Mouse (Mus musculus): ENCODE data around the gene Rapsn.
"Not testable (repeated sequence)": the region's sequence is repeated elsewhere in the genome, so short reads cannot be mapped to it uniquely, and the experiment has no call there.

Rapsn gene

DNA sequence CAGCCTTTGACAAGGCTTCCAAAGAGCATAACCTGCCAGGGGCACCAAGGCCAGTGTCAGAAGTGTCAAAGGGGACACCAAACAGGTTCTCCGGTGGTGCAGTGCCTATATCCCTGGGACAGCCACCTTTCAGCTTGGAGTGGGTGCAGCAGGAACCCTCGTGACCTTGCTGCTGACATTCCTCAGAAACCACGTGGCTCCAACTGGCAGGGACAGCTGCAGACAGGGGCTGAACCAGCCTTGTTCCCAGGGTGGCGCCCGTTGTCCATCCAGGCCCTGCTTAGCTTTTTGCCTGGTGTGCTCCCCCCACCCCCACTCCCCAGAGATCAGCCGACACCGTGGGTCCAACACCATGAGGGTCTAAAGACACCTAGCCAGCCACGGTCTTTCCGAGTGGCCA lies at the start of gene Rapsn:
Gene Rapsn, plus strand, starts transcription at position 236 of the 400 bp plus-strand sequence.
- DNase-seq (ENCODE audit: low spot score), result peak; percentile 64

DNA sequence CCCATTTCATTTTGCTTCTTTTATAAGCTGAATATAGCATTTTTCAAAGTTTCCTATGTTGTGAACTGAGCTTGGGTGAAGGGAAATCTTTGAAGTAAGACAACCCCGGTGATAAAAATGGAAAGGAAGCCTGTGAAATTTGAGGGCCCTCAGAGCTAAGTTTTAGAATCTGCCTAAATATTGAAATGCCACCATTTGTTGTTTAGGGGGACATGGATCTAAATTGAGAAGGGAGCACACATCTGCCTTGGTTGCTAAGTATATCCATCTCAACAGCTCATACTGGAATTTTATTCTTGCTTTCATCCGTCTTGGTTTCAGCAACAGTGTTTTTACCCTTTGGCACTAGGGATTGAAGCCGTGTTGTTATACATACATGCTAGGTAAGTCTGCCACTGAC lies 49.4 kb upstream of the Rapsn start:
- DNase-seq (ENCODE audit: low spot score), result no peak

DNA sequence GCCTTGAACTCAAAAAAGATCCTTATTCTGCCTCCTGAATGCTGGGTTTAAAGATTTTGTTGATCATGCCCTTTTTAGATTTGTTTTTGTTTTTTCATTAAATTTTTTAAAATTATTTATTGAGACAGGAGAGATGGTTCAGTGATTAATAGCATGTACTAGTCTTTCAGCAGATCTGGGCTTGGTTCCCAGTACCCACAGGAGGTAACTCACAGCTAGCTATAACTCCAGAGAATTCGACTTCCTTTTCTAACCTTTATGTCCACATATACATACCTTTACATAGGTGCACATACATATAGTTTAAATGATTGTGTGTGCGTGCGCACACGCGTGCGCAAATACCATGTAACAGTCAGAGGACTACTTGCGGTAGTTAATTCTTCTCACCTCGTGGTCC lies 26.9 kb upstream of the Rapsn start:
- DNase-seq (ENCODE audit: low spot score), result no peak

DNA sequence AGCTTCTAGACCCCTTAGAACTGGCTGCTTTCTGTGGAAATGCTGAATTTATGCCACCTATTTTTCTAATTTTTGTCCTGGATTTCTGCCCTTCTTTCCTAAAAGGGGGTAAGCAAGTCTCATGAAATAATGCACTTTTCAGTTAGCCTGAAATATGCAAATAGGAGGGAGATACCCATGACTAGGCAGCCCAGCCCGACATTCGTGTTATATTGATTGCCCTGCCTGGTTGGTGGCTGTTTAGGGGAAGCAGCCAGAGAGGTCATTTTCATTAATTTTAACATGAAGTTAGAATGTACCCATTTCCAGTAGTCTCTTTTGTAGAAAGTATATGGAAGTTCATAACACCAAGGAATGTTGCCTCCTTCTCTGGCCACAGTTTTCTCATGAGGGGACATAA lies 21.5 kb upstream of the Rapsn start:
- no peak for DNase-seq (ENCODE audit: low spot score)

DNA sequence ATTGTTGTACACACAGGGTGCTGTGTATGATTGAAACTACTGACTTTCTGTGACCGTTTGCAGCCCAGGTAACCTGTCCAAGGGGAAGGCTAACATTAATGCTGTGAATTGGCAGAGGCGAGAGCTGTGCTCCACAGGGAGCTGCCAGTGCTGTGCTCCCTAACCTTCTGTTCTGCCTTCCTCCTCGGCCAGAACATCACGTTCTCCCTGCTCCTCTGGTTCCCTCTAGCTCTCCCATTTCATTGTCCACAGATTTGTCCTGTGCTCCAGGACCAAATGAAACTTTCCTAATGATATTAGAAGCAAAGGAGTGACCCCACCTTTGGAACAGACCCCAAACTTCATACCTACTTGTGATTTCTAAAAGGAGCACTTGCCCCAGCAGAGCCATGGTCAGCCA lies 20.0 kb upstream of the Rapsn start:
- DNase-seq (ENCODE audit: low spot score), result no peak

DNA sequence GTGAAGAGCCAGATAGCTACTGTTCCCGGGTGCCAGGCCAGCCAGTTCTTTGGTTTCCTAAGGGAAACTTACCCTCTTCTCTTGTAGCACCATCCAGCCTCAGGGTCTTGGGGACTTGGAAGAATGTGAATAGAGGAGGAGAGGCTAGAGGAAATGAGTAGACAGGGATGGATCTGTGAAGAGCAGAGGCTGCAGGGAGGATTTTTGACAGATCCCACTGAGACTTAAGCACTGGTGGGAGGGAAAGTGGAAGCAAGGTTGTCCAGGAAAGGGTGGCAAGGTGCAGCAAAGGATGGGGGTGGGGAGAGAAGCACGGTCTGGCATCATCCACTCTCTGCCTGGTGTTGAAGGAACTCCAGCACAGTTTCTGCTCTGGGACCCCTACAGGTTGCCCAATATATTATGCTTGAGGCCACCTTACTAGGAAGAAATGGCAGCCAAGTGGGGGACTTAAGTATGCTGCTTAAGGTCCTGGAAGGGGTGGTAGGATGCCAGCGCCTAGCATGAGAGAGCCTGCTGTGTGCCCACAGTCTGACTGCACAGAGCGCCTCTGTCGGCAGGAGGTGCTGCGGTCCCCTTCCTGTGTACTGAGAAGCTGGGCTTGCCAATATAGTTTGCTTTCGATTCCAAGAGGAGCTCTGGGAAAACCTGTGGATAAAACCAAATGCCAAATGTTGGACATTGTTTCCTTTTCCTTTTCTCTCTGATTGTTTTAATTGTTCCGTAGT lies 17.2 kb upstream of the Rapsn start:
- DNase-seq (ENCODE audit: low spot score), result no peak

DNA sequence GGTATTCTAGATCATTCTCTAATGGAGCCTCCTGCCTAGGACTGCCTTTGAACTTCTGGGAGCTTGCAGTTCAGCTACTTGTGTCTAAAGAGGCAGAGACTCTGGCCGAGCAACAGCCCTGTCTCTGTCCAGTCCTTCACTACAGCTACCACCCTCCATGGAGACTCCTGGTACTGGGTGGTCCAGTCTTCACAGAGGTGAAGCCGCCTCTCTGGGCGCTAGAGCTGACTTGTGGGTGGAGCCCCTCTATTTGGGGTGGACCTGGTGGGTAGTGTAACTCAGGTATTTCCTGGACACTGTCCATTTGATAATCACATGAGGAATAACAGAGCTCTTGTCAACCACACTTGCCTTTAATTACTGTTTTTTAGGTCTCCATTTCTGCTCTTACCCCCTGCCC lies 15.5 kb upstream of the Rapsn start:
- DNase-seq (ENCODE audit: low spot score), result no peak

DNA sequence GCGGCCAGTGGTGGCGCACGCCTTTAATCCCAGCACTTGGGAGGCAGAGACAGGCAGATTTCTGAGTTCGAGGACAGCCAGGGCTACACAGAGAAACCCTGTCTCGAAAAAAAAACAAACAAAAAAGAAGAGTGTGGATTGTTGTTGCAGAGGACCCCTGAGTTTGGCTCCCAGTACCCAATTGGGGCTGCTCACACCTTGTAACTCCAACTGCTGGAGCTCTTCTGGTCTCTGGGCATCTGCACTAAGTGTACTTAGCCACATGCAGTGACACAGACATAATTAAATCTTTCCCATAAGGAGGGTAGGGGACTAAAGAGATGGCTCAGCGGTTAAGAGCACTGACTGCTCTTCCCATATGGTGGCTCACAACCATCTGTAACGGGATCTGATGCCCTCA lies 13.2 kb upstream of the Rapsn start:
- not testable (repeated sequence) for DNase-seq (ENCODE audit: low spot score)

DNA sequence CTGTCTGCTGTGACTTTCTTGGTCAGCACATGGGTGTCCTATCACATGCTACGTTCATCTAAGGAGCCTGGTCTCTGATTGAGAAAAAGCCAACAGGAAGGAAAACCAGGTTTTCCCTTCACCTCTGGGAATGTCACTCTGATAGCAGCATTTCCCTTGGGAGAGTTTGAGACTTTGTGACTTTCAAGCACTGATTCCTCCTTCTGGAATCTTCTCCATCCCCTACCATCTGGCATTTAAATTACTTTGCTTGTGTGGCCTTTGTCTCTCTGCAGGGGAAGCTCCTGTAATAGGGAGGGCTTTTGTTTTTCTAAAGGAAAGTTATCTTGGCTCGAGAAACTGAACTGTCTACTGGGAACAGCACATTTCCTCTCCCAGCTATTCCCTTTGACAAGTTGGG lies 12.3 kb upstream of the Rapsn start:
- DNase-seq (ENCODE audit: low spot score), result no peak

DNA sequence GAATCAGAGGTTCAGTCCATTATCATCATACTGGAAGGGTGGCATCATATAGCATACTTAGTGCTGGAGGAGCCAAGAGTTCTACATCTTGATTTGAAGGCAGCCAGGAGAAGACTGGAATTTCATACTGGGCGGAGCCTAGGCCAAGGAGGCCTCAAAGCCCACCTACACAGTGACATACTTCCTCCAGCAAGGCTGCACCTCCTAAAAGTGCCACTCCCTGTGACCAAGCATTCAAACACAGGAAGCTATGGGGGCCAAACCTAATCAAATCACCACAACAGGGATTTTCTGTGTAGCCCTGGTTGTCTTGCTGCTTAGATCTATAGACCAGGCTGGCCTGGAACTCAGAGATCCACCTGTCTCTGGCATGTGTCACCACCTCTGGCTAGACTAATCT lies 11.5 kb upstream of the Rapsn start:
- DNase-seq (ENCODE audit: low spot score), result no peak

DNA sequence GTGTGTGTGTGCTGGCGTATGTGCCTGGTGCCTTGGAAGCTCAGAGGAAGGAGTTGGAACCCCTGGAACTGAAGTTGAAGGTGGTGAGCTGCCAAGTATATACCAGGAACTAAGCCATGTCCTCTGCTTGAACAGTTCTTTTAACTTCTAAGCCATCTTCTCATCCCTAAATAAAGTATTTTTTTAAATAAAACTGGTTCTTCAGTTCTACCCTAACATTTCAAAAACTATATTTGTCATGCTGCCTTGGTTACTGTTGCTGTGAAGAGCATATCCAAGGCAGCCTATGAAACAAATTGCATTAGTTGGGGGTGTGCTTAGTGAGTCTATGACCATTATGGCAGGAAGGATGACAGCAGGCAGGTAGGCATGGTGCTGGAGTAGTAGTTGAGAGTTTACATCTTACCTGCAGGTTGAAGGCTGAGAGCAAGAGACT lies 10.3 kb upstream of the Rapsn start:
- no peak for DNase-seq (ENCODE audit: low spot score)

DNA sequence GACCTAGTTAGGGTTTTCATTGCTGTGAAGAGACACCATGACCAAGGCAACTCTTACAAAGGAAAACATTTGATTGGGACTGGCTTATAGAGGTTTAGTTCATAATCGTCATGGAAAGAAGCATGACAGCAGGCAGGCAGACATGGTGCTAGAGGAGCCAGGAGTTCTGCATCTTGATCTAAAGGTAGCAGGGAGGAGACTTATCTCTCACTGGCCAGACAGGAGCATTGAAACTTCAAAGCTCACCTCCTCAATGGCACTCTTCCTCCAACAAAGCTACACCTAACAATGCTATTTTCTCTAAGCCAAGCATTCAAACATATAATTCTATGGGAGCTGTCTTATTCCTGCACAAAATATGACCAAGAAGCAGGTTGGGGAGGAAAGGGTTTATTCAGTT lies 8.9 kb upstream of the Rapsn start:
- no peak for DNase-seq (ENCODE audit: low spot score)

DNA sequence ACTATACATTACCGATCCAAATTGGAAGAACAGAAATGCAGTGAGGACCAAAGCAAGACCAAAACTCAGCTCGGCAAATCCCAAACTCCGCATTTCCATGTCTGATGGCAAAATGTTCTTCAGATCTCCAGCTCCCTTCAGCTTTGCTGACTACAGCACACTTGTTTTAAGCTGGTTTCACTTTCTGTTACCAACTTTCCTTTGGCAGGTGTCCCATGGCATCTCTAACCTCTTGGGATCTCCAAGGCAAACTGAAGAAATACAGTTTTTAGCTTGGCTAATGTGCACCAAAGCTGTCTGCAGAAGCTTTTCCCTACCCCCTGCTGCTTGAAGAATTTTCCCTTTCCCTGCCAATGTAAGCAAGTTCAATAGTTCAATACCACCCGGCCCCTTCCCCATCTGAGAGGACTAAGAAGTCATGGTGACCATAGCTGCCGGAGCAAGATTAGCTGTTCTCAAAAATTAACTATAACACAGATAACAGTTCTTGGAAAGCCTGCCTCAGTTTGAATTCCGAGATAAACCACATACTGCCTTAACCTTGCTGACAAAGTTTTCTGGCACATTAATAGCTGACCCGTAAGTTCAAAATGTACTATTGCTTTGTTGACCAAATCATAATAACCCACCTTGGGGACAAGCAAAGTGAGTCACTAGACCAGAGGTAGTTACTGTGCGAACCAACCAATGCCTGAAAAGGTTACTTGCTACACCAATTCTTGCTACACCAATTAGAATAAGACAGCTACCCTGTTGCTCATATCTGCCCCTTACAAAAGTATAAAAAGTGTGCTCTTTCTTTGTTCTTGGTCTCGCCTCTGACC lies 7.8 kb upstream of the Rapsn start:
- DNase-seq (ENCODE audit: low spot score), result peak; percentile 54

DNA sequence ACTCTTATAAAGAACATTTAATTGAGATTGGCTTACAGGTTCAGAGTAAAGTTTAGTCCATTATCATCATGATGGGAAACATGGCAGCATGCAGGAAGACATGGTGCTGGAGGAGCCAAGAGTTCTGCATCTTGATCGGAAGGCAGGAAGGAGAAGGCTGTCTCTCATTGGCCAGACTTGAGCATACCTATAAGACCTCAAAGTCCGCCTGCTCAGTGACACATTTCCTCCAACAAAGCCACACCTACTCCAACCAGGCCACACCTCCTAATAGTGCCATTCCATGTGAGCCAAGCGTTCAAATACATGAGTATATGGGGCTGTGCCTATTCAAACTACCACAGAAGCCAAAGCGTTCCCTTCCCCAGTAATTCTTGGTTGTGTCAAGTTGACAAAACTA lies 4.2 kb upstream of the Rapsn start:
- no peak for DNase-seq (ENCODE audit: low spot score)

DNA sequence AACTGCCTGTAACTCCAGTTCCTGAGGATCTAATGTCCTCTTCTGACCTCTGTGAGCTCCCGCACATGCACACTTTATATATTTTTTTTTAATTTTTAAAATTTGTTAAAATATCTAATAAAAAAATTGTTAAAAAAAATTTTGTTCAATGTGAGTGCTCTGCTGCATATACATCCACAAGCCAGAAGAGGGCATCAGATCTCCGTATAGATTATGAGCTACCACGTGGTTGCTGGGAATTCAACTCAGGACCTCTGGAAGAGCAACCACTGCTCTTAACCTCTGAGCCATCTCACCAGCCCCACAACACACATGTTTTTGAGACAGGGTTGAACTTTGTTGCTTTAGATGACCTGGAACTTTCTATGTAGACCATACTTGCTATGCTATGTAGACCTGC lies 2.4 kb upstream of the Rapsn start:
- no peak for DNase-seq (ENCODE audit: low spot score)

DNA sequence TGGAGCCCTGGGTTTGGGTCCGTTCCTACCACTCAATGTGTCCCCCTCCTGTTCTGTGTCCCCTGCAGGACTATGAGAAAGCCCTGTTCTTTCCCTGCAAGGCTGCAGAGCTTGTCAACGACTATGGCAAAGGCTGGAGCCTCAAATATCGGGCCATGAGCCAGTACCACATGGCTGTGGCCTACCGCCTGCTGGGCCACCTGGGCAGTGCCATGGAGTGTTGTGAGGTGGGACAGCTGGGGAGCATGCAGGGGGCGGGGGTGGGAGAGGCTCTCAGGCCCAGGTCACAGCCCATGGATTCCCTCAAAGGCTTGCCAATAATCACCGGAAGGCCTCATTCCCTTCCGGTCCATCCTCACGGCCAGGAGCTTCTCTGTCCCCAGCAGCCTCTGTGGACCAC lies 6.4 kb downstream of the Rapsn start:
- DNase-seq (ENCODE audit: low spot score), result no peak

DNA sequence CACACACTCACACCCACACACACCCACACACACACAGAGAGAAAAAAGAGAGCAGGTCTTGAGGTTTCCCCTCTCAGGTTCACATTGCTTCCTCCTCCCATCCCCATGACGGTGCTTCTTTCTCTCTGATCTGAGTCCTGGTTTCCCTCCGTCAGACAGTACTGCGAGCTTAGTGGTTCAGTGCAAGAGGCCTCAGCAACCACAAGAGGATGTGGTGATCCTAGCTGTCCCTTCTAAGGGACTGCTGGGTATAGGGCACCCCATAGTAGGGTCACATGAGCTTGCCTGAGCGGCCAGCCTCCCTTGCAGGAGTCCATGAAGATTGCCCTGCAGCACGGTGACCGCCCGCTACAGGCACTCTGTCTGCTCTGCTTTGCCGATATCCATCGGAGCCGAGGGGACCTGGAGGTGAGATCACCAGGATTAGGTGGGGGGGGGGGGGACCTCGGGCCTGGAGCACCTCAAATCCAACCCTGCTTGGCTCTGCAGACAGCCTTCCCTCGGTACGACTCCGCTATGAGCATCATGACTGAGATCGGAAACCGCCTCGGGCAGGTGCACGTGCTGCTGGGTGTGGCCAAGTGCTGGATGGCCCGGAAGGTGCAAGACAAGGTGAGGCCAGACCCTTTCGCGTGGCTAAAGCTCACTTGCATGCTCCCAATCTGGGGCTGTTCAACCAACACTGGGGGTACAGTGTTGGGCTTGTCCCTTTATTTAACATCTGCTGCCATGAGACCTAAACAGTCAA lies 7.4 kb downstream of the Rapsn start:
- no peak for DNase-seq (ENCODE audit: low spot score)

DNA sequence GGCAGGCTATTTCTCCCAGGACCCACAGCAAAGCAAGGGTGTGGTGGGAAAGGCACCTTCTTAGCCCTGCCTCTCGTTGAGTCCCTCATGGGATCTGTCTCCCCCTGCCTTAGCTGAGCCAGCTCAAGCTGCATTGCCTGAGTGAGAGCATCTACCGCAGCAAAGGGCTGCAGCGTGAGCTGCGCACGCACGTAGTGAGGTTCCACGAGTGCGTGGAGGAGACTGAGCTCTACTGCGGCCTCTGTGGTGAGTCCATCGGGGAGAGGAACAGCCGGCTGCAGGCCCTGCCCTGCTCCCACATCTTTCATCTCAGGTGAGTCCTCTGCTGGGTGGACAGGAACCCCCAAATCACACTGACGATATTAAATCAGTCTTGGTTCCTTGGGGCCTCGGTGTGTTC lies 9.3 kb downstream of the Rapsn start:
- no peak for DNase-seq (ENCODE audit: low spot score)

DNA sequence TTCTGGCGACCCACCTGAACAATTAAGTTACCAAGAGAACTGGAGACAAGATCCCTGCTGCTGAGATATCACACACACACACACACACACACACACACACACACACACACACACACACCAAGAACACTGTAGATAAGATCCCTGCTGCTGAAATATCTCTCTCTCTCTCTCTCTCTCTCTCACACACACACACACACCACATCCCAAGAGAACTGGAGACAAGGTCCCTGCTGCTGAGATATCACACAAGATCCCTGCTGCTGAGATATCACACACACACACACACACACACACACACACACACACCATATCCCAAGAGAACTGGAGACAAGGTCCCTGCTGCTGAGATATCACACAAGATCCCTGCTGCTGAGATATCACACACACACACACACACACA lies 10.4 kb downstream of the Rapsn start:
- not testable (repeated sequence) for DNase-seq (ENCODE audit: low spot score)

DNA sequence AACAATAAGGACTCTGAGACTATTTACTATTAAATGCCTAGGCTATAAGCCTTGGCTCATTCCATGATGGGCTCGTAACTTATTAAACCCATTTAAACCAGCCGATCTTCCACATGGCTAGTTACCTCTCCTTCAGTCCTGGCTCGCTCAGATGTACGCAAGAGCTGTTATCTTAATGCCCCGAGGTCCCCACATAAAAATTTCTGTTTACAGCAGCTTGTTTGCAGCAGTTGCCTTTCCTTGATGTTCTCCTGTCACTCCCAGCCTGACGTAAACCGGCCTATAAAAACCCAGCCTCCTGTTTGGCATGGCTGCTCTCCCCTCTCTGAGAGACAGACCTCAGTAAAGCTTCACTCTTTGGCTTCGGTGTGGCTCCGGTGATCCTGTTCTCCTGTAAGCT lies 11.9 kb downstream of the Rapsn start:
- no peak for DNase-seq (ENCODE audit: low spot score)

DNA sequence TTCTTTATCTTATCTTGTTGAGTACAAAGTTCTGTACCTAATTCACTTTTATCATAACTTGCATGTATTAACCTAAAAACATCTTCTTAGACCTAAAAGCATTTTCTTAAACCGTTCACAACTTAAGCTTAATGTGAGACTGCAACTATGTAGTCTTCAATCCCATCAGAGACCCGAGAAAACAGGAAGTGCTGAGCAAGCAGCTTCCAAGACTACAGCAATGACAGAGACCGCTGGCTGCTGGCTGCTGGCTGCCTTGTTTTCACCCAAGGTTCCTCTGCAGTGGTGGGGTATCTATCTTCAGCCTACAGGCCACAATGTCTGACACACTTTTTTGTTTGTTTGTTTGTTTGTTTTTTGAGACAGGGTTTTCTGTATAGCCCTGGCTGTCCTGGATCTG lies 16.5 kb downstream of the Rapsn start:
- DNase-seq (ENCODE audit: low spot score), result no peak

DNA sequence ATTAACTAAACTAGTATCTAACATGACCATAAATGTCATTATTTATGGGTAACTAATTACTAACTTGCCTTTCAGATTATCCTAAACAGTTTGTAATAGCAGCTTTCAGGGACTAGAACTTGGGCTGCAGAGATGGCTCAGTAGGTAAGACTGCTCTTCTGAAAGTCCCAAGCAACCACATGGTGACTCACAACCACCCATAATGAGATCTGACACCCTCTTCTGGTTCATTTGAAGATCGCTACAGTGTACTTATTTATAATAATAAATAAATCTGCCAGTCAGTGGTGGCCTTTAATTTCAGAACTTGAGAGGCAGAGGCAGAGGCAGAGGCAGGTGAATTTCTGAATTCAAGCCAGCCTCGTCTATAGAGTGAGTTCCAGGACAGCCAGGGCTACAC lies 17.3 kb downstream of the Rapsn start:
- no peak for DNase-seq (ENCODE audit: low spot score)

Measured in ovary, adult 18-20 months (tissue).